Mouse (Mus musculus) hindbrain, embryonic 11.5 days (tissue): ENCODE data around the gene Gjc3. TPM values are rescaled to one million over a fixed set of nuclear protein-coding genes. Genes with fewer than 3 reads are reported as not detected.

Experiments
- polyA plus RNA-seq: library from polyadenylated mRNA; unstranded; fragments of >200 nt; fragmentation: Nextera tagmentation; extraction: Ambion mirVana; gene quantifications from 2 replicates; pipeline ENCODE4 v1.2.1, GENCODE M21; 2014

The Gjc3 gene
- polyA plus RNA-seq, 1 experiment from 2014 or later: 0.23 TPM

Other genes with a start within 250 kb of the Gjc3 start
- gene Nyap1, start 221.5 kb downstream of the Gjc3 start, polyA plus RNA-seq: 2.9 and 5.3 TPM in 2 replicates
- gene Tsc22d4, start 217.4 kb downstream of the Gjc3 start, polyA plus RNA-seq: 56.4 and 64.0 TPM in 2 replicates
- gene Ppp1r35, start 184.2 kb downstream of the Gjc3 start, polyA plus RNA-seq: 64.9 and 78.4 TPM in 2 replicates
- 9.9 and 14.9 TPM in 2 replicates for gene Mepce, start 175.4 kb downstream of the Gjc3 start, polyA plus RNA-seq
- gene Zcwpw1, start 175.3 kb downstream of the Gjc3 start, polyA plus RNA-seq: 13.5 and 17.2 TPM in 2 replicates
- gene Pilra, start 126.8 kb downstream of the Gjc3 start, polyA plus RNA-seq: 0.22 and 0.97 TPM in 2 replicates
- not detected in 2 replicates for gene Pilrb1, start 105.0 kb downstream of the Gjc3 start, polyA plus RNA-seq
- gene Pilrb2, start 91.3 kb downstream of the Gjc3 start, polyA plus RNA-seq: not detected in 2 replicates
- gene Cyp3a13, start 41.5 kb downstream of the Gjc3 start, polyA plus RNA-seq: not detected in 2 replicates
- gene Azgp1, start 18.4 kb upstream of the Gjc3 start, polyA plus RNA-seq: not detected in 2 replicates
- not detected in 2 replicates for gene Smok3a, start 58.2 kb upstream of the Gjc3 start, polyA plus RNA-seq
- gene Smok3b, start 58.3 kb upstream of the Gjc3 start, polyA plus RNA-seq: not detected in 2 replicates
- not detected in 2 replicates for gene Smok3c, start 90.1 kb upstream of the Gjc3 start, polyA plus RNA-seq
- 32.5 and 39.4 TPM in 2 replicates for gene Zkscan1, start 122.0 kb upstream of the Gjc3 start, polyA plus RNA-seq
- 110 and 124 TPM in 2 replicates for gene Zscan21, start 153.8 kb upstream of the Gjc3 start, polyA plus RNA-seq
- 28.9 and 33.4 TPM in 2 replicates for gene Zfp113, start 192.6 kb upstream of the Gjc3 start, polyA plus RNA-seq
- gene Cops6, start 198.0 kb upstream of the Gjc3 start, polyA plus RNA-seq: 261 and 292 TPM in 2 replicates
- 15.8 and 19.9 TPM in 2 replicates for gene Ap4m1, start 208.9 kb upstream of the Gjc3 start, polyA plus RNA-seq
- 220 and 253 TPM in 2 replicates for gene Mcm7, start 209.3 kb upstream of the Gjc3 start, polyA plus RNA-seq
- 106 and 110 TPM in 2 replicates for gene Taf6, start 224.4 kb upstream of the Gjc3 start, polyA plus RNA-seq
- gene Cnpy4, start 224.4 kb upstream of the Gjc3 start, polyA plus RNA-seq: 52.4 and 56.4 TPM in 2 replicates
- 8.6 and 12.0 TPM in 2 replicates for gene Mblac1, start 231.2 kb upstream of the Gjc3 start, polyA plus RNA-seq